Mouse (Mus musculus) limb, embryonic 15.5 days (tissue): ENCODE measurements around the gene Hspa4l. TPM values are rescaled to one million over a fixed set of nuclear protein-coding genes. Genes with fewer than 3 reads are reported as not detected.

Source experiments
- polyA plus RNA-seq: library from polyadenylated mRNA; unstranded; fragments of >200 nt; fragmentation: Nextera tagmentation; extraction: Ambion mirVana; gene quantifications from 2 replicates; pipeline ENCODE4 v1.2.1, GENCODE M21; 2015

The Hspa4l gene
- polyA plus RNA-seq, 1 experiment from 2014 or later = 5.3 TPM

Other genes starting within 250 kb of the Hspa4l start
- 2.3 TPM in 2 replicates for gene Intu, start 213.2 kb upstream of the Hspa4l start, polyA plus RNA-seq
- gene Slc25a31, start 35.6 kb upstream of the Hspa4l start, polyA plus RNA-seq = 0.36 and 0.52 TPM in 2 replicates
- 45.4 and 47.4 TPM in 2 replicates for gene Plk4, start 55.5 kb downstream of the Hspa4l start, polyA plus RNA-seq
- gene Mfsd8, start 102.4 kb downstream of the Hspa4l start, polyA plus RNA-seq = 8.0 and 8.7 TPM in 2 replicates
- 8.8 and 9.3 TPM in 2 replicates for gene Abhd18, start 102.5 kb downstream of the Hspa4l start, polyA plus RNA-seq
- gene 1700034I23Rik, start 158.0 kb downstream of the Hspa4l start, polyA plus RNA-seq = 0.07 and 0.10 TPM in 2 replicates
- 2.2 and 3.3 TPM in 2 replicates for gene Larp1b, start 205.3 kb downstream of the Hspa4l start, polyA plus RNA-seq